Mouse (Mus musculus) monocyte, adult 5-6 weeks (primary cell): ENCODE results near the gene C1qtnf3. TPM values are rescaled to one million over a fixed set of nuclear protein-coding genes. Genes with fewer than 3 reads are reported as not detected.
"Not testable (repeated sequence)": the region's sequence is repeated elsewhere in the genome, so short reads cannot be mapped to it uniquely, and the experiment has no call there.

Experiments
- ATAC-seq: fragments of 153-309, 156-312 bp; replicated peaks from 2 replicates; pipeline ENCODE4 v1.8.0; 2017; ENCODE audit warnings: mild to moderate bottlenecking; ENCODE audit not compliant: low TSS enrichment, insufficient number of reproducible peaks, severe bottlenecking, poor library complexity, low FRiP score
- total RNA-seq: library from RNA; stranded (forward); fragments of 200-1000, 200-491, 200-594 nt; gene quantifications from 3 replicates; pipeline ENCODE4 v1.2.3, GENCODE M21; 2017

Gene C1qtnf3
- total RNA-seq, 1 experiment from 2014 or later, result not detected

DNA sequence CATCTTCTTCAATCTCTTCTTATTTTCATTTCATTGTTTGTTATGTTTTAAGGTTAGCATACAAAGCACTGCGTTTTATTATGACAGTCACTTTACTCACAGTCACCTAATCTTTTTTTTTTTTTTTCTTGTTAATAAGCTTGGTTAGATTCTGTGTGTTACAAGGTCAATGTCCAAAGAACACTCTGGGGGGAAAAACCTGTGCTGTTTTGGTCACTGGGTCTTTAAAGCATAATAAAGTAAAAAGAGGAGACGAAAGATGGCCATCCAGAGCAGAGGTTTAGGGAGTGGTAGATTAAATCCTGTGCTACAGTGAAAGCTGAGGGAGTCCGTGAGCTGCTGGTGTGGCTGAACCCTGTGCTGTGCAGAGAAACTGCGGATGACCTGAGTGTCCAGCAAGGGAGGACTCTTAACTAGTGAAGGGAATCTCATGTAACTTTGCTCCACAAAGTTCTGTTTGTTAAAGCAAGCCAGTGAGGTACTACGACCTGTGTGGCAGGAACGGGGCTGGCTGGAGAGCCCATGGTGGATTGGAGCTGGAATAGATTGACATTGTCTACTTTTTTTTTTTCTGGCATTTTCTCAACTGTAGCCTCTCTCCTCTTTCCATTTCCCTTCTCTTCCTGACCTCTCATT, 2.4 kb downstream of the C1qtnf3 start:
- no peak for ATAC-seq

DNA sequence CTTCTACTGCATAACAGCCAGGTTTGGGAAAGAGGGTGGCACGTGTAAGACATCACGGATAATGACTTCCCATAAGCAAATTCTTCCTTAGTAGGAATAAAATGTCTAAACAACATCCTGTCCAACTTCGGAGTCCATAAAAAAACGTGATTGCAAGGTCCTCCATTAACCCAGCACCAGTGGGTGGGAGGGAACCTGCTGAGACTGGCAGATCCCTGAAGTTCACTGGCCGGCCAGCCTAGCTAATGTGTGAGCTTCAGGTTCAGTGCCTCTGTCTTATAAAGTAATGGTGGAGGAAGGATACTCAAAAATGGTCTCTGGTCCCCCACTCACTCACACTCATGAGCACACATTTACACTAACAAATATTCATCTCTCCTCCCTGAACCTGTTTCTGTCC, 3.0 kb downstream of the C1qtnf3 start:
- ATAC-seq, result no peak

DNA sequence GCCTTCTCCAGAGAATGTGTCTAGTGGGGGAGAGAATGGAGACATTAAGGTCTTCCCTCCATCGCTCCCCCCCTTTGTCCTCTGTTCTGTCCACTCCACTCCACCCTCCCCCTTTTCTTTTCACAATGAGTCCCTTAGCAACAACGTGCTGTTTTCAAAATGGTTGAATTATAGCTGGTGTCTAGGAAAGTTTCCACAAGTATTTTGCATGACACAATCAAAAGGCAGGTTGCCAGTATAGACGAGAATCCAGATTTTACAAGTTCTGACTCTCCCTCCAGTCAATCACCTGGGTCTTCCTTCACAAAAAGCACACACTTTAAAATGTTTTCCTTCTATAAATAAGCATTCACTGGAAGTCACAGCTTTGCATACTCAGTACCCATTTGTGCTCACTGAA, 4.6 kb downstream of the C1qtnf3 start:
- no peak for ATAC-seq

DNA sequence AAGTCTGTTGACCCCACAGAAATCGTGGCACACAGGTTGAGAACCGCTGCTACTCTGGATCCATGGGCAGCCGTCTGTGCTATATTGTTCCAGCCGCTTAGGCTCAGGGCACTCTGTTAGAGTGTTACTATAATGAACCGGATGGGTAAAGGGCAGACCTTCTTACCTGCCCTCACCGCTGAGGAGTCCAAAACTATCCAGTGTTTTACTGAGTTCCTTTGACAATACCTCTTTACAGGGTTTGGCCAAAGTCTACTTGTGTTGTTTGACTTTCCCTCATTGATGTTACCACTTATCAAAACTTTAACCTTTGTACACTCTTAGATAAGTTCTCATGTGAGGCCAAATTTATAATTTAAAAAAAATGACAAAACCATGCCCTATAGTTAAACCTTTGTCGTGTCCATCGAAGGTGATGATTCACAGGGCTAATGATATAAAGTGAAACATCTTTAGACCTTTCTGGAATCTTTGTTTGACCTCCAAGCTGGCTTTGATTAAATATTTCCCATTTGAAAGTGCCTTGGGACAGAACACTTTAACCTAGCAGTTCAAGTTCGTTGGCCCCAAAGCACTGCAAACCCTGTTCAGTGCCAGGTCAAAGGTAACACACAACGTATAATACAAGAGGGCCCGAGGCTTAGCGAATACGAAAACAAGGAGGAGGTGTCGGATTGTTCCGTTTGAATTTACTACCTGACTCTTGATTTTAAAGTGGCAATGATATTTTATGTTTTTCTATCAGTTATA, 7.3 kb downstream of the C1qtnf3 start:
- no peak for ATAC-seq

DNA sequence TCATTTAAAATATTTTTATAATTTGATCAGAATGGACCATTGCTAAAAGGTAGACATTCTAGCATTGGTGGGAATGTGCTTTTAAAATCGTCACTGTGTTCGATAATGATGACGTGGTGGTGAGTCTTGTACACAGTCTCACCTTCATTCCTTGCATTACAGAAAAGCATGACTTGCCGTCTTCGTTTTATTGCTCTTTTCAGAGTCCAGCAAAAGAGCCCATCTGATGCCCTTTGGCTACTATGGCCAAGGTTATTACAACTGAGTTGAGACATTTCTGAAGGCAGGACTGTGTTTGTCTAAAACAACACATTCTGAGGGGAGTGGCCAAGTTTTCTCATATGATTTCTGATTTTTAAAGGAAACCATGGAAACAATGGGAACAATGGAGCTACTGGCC, 8.1 kb downstream of the C1qtnf3 start:
- ATAC-seq, result no peak

DNA sequence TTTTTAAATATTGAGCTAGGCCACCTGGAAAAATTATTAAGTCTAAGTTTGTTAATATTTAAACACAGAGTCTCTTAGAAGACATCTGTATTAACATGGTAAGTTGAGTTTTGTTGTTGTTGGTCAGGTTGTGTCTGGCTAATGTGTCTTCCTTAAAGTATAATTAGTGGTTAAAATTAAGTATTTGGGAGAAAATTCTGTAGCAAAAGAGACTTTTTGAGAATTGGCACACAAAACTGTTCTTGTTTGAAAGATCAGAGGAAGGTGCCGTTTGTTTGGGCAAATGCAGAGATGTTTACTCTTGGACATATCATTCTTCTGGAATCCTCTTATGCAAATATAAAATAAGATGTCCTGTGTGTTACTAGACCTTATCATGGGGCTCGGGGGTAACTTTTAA, 10.5 kb downstream of the C1qtnf3 start:
- no peak for ATAC-seq

DNA sequence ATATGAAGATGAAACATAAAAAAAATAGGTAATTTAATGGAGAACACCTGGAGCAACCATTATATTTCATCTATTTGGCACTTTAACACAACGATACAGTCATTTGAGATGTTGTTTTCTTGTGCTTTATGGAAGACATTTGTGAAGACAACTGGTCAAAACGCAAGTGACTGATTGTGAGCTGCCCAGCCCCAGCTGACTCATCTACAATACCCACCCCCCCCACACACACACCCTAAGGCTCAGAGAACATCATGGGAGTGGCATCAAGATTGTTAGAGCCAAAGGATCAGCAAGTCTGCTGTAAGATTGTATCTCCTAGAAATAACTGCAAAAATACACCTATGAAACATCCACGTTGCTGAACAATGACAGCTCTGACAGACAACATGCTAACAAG, 17.3 kb downstream of the C1qtnf3 start:
- ATAC-seq, result no peak

DNA sequence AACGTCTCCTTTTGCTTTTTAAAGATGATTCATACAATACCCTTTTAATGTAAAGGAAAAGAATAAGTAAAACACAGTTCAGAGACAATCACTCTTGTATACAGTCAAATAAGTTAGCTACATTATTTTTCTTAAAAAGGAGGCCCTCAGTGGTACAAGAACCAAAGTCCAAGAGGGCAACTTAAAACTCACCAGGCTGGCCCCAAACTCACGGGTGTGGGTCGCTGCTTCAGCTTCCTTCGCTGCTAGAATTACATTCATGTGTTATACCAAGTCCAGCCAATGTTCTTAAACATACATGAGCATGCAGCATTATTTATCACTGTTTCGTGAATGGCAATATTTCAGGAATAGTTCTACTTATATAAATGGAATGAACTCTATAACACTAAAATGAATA, 18.6 kb downstream of the C1qtnf3 start:
- ATAC-seq, result no peak

DNA sequence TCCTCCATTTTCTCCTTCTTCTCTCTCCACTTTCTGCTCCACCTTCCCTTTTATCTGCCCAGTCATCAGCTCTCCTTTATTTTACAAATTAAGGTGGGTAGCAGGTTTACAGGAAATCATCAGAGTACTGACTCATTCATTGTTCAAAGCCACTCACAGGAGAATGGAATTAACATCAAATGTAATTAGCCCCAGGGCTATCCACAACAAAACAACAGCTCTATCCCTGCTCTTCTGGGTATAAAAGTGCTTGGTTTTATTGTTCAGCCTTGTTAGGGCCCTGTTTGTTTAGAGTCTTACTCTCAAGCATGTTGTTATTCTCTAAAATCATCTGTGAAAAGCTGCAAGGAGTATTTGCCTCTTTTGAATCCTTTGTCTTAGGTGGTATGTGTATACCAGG, 25.0 kb downstream of the C1qtnf3 start:
- no peak for ATAC-seq

DNA sequence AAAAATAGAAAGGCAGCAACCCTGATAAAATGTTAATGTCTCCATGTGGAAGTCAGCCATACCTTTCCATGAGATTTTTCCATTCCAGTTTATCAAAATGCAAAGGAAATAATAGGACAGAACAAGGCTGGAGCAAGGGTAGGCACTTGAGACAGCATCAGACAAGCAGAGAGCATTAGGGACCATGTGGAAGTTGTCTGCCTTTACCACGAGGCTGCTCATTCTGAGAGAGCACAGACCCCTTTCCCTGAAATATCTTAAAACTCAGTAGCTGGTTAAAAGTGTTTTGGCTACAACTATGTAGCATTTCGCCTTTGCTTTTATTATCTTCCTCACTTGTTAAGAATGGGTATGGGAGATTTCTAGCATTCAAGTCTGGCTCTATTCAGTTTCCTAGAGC, 28.6 kb downstream of the C1qtnf3 start:
- no peak for ATAC-seq

DNA sequence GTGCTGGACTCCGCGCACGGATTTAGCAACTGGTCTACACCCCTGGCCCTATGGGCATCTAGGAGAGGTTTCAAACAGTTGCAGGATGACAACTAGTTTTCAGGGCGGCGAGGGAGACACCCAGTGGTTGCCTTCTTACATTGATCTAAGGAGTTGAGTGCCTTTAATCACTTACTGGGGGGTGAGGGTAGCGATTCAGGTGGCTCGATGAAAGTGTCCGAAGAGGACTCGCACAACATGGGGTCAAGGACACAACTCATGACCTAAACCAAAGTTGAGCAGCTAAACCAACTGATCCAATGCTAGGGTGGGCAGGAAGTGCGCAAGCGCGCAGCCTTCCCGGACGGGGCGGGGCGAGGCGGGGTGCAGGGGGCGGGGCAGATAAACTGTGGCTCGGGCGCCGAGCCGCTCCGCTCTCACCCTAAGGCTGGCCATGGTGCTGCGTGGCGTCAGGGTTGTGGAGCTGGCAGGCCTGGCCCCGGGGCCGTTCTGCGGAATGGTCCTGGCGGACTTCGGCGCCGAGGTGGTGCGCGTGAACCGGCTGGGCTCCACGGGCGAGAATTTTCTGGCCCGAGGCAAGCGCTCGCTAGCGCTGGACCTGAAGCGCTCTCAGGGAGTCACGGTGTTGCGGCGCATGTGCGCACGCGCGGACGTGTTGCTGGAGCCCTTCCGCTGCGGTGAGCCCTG, 29.4 kb downstream of the C1qtnf3 start, which contains the start of gene Amacr:
TSS of gene Amacr (plus strand) at position 380 of the 687 bp plus-strand sequence.
- ATAC-seq, result peak; percentile 80

DNA sequence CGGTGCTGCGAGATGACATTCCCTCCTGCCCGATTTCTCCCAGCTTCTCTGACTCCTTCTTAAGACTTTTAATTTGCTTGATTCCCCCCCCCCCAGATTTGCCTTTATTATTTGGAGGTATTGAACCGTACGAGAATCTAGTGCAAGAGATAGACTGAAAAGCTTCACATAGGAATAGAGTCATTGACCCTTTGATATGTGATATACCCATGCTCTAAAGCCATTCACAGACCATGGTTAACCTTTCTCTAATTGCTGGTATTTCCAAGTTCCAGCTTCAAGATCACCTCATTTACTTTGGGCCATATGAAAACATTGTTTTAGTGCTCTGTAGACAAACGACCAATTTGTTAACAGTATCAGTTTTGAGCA, 29.9 kb downstream of the C1qtnf3 start:
- no peak for ATAC-seq

DNA sequence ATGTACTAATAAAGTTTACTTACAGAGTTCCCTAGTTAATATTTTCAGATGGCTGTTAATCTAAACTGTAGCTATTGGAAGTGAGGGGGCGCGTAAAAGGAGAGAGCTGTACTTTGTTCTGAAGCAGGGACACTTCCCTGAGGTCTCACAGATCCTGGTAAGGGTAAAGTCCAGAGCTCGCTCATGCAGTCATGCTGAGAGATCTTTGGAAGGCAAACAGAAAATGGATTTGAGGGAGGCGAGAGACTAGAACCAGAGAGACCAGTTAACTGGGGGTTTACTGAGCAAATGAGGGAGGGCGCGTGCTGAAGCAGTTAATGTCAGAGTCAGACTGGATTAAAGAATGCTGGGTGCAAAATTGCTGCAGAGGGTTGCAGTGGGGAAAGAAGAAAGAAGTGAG, 33.6 kb downstream of the C1qtnf3 start:
- ATAC-seq, result no peak

DNA sequence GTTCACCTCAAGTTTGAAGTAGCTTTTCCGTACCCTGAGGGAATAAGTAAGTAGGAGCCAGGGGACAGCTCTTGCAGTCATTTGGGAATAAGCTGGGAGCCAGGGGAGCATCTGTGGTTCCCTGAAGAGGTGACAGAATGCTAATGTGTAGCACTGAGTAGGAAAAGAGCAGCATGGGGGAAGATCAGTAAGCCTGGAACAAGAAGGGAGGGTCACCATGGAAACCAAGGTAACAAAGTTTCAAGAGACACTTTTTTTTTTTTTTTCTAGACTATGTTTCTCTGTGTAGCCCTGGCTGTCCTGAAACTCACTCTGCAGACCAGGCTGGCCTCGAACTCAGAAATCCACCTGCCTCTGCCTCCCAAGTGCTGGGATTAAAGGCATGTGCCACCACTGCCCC, 34.3 kb downstream of the C1qtnf3 start:
- ATAC-seq, result not testable (repeated sequence)

DNA sequence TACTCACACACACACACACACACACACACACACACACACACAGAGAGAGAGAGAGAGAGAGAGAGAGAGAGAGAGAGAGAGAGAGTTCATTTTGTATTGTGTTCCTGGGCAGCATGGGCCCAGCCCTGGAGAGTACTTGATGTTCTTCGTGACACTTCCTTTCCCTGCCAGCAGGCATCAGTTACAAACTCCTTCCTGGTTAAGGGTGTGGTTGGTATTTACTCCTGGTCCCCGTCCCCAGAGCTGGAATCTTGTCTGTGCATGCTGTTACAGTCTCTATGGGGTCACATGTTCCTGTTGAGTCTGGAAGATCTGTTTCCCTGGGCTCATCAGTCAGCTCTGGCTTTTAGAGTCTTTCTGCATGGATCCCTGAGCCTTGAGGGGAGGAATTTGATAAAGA, 38.3 kb downstream of the C1qtnf3 start:
- ATAC-seq, result no peak

DNA sequence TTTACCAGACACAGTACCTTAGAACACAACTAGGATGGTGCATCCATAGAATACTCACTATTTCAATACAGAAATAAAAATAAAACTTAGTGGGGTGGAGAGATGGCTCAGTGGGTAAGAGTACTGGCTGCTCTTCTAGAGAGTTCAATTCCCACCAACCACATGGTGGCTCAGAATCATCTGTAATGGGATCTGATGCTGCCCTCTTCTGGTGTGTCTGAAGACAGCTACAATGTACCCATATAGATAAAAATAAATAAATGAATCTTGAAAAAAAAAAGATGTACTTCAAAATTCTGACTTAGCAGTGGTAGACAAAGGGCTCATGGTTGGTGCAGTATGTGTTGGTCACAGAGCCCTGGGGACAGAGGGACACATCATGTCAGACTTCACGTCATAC, 39.4 kb downstream of the C1qtnf3 start:
- no peak for ATAC-seq

DNA sequence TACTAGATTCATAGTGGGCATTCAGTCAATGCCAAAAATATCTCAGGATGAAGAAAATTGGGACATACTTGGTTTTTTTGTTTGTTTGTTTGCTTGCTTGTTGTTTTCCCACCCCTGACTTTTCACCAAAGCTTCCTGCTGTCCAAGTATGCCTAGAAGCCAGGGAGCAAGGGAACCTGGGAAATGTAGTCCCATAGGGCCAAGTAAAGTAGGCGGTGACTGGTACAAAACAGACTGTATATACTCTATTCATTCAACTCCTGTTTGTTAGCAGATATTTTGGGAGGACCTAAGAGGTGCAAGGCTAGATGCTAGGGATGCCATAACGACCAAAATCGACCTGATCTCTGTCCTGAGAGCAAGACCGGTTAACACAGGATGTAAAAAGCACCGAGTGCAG, 47.7 kb downstream of the C1qtnf3 start:
- ATAC-seq, result no peak

DNA sequence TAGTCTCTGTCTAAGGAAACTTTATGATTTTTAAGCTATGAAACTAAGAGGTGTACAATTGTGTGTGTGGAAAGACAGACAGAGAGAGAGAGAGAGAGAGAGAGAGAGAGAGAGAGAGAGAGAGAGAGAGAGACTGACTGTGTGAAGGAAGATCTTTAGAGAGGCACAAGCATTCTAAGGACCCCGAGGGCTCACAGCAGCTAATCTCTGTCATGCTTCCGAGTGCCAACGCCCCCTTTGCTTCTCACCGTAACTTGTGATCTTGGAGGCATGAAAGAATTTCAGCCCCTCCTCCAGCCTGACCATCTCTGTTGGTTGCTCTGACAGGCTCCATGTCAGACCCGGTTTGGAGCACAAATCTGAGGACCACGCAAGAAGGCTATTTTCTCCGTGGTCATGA, 48.3 kb downstream of the C1qtnf3 start, which contains the start of gene Slc45a2:
TSS of gene Slc45a2 (plus strand) at position 301 of the 400 bp plus-strand sequence.
- no peak for ATAC-seq

DNA sequence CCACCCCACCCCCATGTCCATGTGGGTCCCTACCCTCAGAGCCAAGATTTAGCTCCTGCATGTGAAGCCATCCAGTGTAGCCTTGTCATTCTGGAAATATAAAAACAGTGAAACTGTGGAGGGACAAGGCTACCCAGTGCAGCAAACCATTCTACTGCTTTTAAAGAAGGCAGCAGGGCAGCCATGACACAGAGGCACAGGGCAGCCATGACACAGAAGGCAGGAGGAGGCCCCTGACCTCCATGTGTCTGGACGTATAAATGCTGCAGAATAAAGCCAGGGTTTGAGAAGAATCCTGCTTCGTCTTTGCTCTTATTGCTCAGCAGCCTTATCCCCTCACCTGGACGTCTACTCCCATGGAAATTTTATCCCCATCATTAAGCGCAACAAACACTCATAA, 51.7 kb downstream of the C1qtnf3 start:
- no peak for ATAC-seq

DNA sequence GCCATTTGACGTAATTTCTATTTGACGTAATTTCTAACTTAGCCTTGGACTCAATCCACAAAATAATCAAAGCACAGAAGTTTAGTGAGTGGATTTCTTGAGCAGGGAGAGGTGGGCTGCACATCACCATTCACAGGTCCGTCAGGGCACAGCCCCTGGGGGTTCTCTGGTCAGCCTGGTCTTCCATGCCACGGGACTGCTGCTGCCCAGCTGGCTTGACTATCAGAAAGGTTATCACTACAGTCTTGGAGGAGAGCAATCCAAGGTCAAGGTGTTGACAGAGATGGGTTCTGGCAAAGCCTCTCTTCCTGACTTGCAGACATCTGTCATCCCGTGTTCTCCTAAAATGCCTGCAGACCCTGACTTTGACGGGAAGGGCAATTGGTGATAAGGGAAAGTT, 52.5 kb downstream of the C1qtnf3 start:
- no peak for ATAC-seq
